In the genomic region with DNA sequence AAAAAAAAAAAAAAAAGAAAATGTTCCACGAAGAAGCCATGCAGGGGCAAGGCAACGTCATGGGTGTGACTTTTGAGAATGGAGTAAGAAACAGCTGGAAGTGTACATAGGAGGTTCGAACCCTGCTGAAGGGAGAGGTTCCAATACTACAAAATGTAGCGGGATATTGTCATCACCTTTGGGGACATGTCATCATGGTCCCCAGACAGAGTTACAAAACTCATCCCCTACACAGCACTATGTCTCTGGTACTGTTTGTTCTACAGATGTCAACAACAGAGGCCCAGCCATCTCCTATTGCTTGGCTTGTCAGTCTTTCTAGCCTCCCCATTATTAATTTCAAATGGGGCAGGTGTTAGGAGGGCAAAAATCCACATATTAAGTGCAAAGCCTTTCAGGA, we compare ENCODE assay signal across 37 mouse cellular contexts. TPM values are rescaled to one million over a fixed set of nuclear protein-coding genes. Genes with fewer than 3 reads are reported as not detected.
"Had no signal": no experiment of that assay in that cellular context is flagged by ENCODE, and none has a peak within 500 bp of the region (broad histone marks: within the 10 kb centered on the region; RNA-seq: fewer than 3 reads in every experiment).

No protein-coding gene starts in this region.

- H3K4me2 ChIP-seq: heart, embryonic 12.5 days; hindbrain, embryonic 12.5 days; hindbrain, embryonic 15.5 days; kidney, embryonic 15.5 days; limb, embryonic 13.5 days; limb, embryonic 15.5 days had no signal

- H3K36me3 ChIP-seq: heart, embryonic 10.5 days; heart, embryonic 12.5 days; hindbrain, embryonic 10.5 days; hindbrain, embryonic 12.5 days; hindbrain, embryonic 15.5 days; kidney, embryonic 15.5 days; limb, embryonic 13.5 days; limb, embryonic 15.5 days had no signal

- H3K27ac ChIP-seq: gastrocnemius, adult 2 months; heart, embryonic 10.5 days; hindbrain, embryonic 10.5 days; hindbrain, embryonic 12.5 days; hindbrain, embryonic 15.5 days; hindbrain, postnatal 0 days; kidney, embryonic 15.5 days; kidney, postnatal 0 days; limb, embryonic 13.5 days; limb, embryonic 15.5 days had no signal

- H3K27me3 ChIP-seq: heart, embryonic 12.5 days; hindbrain, embryonic 12.5 days; hindbrain, embryonic 15.5 days; kidney, embryonic 15.5 days; limb, embryonic 13.5 days; limb, embryonic 15.5 days had no signal

- H3K4me1 ChIP-seq: heart, embryonic 10.5 days; heart, embryonic 12.5 days; hindbrain, embryonic 10.5 days; hindbrain, embryonic 12.5 days; hindbrain, embryonic 15.5 days; kidney, embryonic 15.5 days; limb, embryonic 13.5 days; limb, embryonic 15.5 days had no signal

- ATAC-seq: hindbrain, postnatal 0 days; intestine, embryonic 16.5 days had no signal

- H3K9ac ChIP-seq: heart, embryonic 12.5 days; hindbrain, embryonic 12.5 days; hindbrain, embryonic 15.5 days; kidney, embryonic 15.5 days; limb, embryonic 13.5 days; limb, embryonic 15.5 days had no signal

- DNase-seq: gastrocnemius, adult 2 months; gastrocnemius, postnatal 10 days; gastrocnemius, postnatal 25 days; heart, adult 18-20 months; heart, postnatal 10 days; heart, postnatal 4 days; kidney, adult 11 months; kidney, adult 2 months; kidney, adult 9 months; kidney, postnatal 14 days; kidney, postnatal 36 days; layer of hippocampus, adult 9-11 months; layer of hippocampus, postnatal 36 days; left cerebral cortex, postnatal 4 days had no signal

- H3K9me3 ChIP-seq: heart, embryonic 10.5 days; heart, embryonic 12.5 days; hindbrain, embryonic 10.5 days; hindbrain, embryonic 12.5 days; hindbrain, embryonic 15.5 days; kidney, embryonic 15.5 days; limb, embryonic 13.5 days; limb, embryonic 15.5 days had no signal

- H3K4me3 ChIP-seq: gastrocnemius, adult 2 months; heart, embryonic 10.5 days; heart, embryonic 12.5 days; hindbrain, embryonic 10.5 days; hindbrain, embryonic 12.5 days; hindbrain, embryonic 15.5 days; kidney, embryonic 15.5 days; limb, embryonic 13.5 days; limb, embryonic 15.5 days had no signal

RNA-seq across cellular contexts. Expression of gene Alb, which starts 13.2 kb away (rescaled TPM):
- total RNA-seq: granulocyte monocyte progenitor cell, adult 5-6 weeks; heart, adult 18-20 months; heart, postnatal 25 days; layer of hippocampus, adult 18-20 months; layer of hippocampus, postnatal 14 days; layer of hippocampus, postnatal 36 days; left cerebral cortex, adult 18-20 months; left cerebral cortex, postnatal 25 days had no signal
- polyA plus RNA-seq: hindbrain, embryonic 10.5 days; hindbrain, embryonic 12.5 days; hindbrain, postnatal 0 days had no signal

RNA-seq across cellular contexts. Expression of gene Afp, which starts 16.6 kb away (rescaled TPM):
- total RNA-seq: gastrocnemius, adult 2 months; gastrocnemius, postnatal 25 days; heart, adult 8-10 months; heart, postnatal 10 days; heart, postnatal 25 days; layer of hippocampus, adult 18-20 months; layer of hippocampus, postnatal 14 days; layer of hippocampus, postnatal 36 days; left cerebral cortex, adult 18-20 months; left cerebral cortex, postnatal 25 days had no signal

RNA-seq across cellular contexts. Expression of gene Afm, which starts 44.8 kb away (rescaled TPM):
- total RNA-seq: gastrocnemius, adult 2 months; gastrocnemius, postnatal 25 days; granulocyte monocyte progenitor cell, adult 5-6 weeks; heart, adult 18-20 months; heart, adult 8-10 months; heart, postnatal 10 days; heart, postnatal 25 days; heart, postnatal 4 days; hindbrain, postnatal 0 days; layer of hippocampus, adult 18-20 months; layer of hippocampus, postnatal 14 days; layer of hippocampus, postnatal 36 days; left cerebral cortex, adult 18-20 months; left cerebral cortex, adult 8-10 months; left cerebral cortex, postnatal 10 days; left cerebral cortex, postnatal 25 days; left cerebral cortex, postnatal 4 days had no signal
- polyA plus RNA-seq: frontal cortex, adult 2 months; heart, embryonic 14.5 days; hindbrain, embryonic 10.5 days; hindbrain, embryonic 12.5 days; hindbrain, embryonic 15.5 days; hindbrain, postnatal 0 days; limb, embryonic 11.5 days; limb, embryonic 13.5 days; limb, embryonic 15.5 days had no signal
